Comparison of ENCODE assay signal across 26 mouse cellular contexts in the genomic region with DNA sequence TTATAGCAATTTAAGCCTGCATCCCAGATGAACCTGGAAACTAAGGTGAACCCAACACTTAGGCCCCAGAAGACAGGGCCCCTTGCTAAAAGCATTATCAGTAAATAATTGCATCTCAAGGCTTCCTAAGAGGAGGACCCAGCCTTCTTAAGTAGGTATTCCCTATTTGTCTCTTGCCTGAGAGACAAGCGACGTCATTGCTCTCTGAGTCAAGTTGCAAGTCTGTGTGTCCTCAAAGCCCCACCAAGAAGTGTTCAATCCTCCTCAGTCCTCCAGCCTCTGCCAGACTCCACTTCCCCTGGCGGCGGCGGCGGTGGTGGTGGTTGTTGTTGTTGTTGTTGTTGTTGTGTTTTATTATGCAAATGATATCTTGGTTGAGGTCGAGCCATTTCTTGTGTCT.
A peak's percentile ranks its signal among the peaks of the same experiment; 100 is the strongest.
DNase-seq lines count a peak whose midpoint lies in the region; ATAC-seq and TF ChIP-seq lines count a peak whose summit lies in the region.
"Had no signal": no experiment of that assay in that cellular context is flagged by ENCODE, and none has a peak within 500 bp of the region (broad histone marks: within the 10 kb centered on the region; RNA-seq: fewer than 3 reads in every experiment).

No protein-coding gene starts in this region.

- no peak overlapping the region for H3K27ac ChIP-seq in heart, embryonic 13.5 days (replicated peaks)
- 0 out of 2 replicates have a peak overlapping the region, but pooled peaks have one; percentile 4 for H3K27ac ChIP-seq in kidney, embryonic 15.5 days
- peak overlapping the region; percentile 89 for H3K27ac ChIP-seq in ES-E14 (ENCODE audit: insufficient read depth, low read depth, low read length, poor library complexity, severe bottlenecking)
- H3K27ac ChIP-seq in neural tube, embryonic 14.5 days (ENCODE audit: low read depth, low read length): peak overlapping the region; percentile 55
- H3K27ac ChIP-seq: embryonic facial prominence, embryonic 15.5 days; heart, embryonic 10.5 days; liver, embryonic 12.5 days had no signal

- no peak for ATAC-seq in heart, embryonic 13.5 days (ENCODE audit: extremely low read depth, insufficient number of reproducible peaks, low FRiP score, low TSS enrichment)
- no peak for ATAC-seq in kidney, embryonic 15.5 days (replicated peaks; ENCODE audit: low FRiP score)
- ATAC-seq in neural tube, embryonic 14.5 days (ENCODE audit: low read depth): no peak
- ATAC-seq: CD4-positive, CD25-positive, alpha-beta regulatory T cell, adult 4 months; inflammation-experienced regulatory T-cells, adult 6 months; liver, embryonic 12.5 days; liver, postnatal 0 days; midbrain, embryonic 16.5 days; Patski had no signal

- no peak for DNase-seq in heart, adult 9 months (ENCODE audit: low spot score in 2 of 2)
- DNase-seq in kidney, adult 11 months: no peak
- DNase-seq in ES-E14 (ENCODE audit: low read depth, low spot score): no peak
- DNase-seq in right cerebral cortex, adult 2 months (ENCODE audit: low spot score in 2 of 2): no peak
- DNase-seq in adrenal gland, adult (ENCODE audit: inconsistent age in 2 of 2, low spot score in 1 of 2): no peak
- DNase-seq: adrenal gland, adult 2 months; adrenal gland, postnatal 36 days; cerebellum, adult 2 months; heart, postnatal 36 days; kidney, adult 18-20 months; kidney, postnatal 36 days; layer of hippocampus, postnatal 36 days; liver, postnatal 0 days; lung, postnatal 36 days had no signal

- H3K9ac ChIP-seq in heart, embryonic 13.5 days: no peak overlapping the region
- H3K9ac ChIP-seq in kidney, embryonic 15.5 days: no peak overlapping the region
- H3K9ac ChIP-seq in ES-E14 (ENCODE audit: insufficient read depth, low read depth, low read length, poor library complexity, severe bottlenecking): peak overlapping the region; percentile 59
- no peak overlapping the region for H3K9ac ChIP-seq in neural tube, embryonic 14.5 days (replicated peaks; ENCODE audit: low read depth, low read length)
- H3K9ac ChIP-seq: embryonic facial prominence, embryonic 15.5 days; liver, embryonic 12.5 days; liver, postnatal 0 days had no signal

- WGBS in heart, embryonic 13.5 days: 64% methylated on average over 7 of the region's 7 CpGs
- WGBS in kidney, embryonic 15.5 days: 79% methylated on average over 7 of the region's 7 CpGs
- WGBS in neural tube, embryonic 14.5 days: 38% methylated on average over 7 of the region's 7 CpGs

- no peak overlapping the region for H3K4me3 ChIP-seq in heart, embryonic 13.5 days
- no peak overlapping the region for H3K4me3 ChIP-seq in kidney, embryonic 15.5 days (replicated peaks)
- H3K4me3 ChIP-seq in ES-E14 (ENCODE audit: insufficient read depth in 1 of 2, low read depth in 1 of 2, low read length in 2 of 2, poor library complexity in 1 of 2, severe bottlenecking in 1 of 2): peak overlapping the region; percentile 49 to 62
- no peak overlapping the region for H3K4me3 ChIP-seq in neural tube, embryonic 14.5 days (ENCODE audit: low read depth, low read length)
- H3K4me3 ChIP-seq: embryonic facial prominence, embryonic 15.5 days; heart, embryonic 10.5 days; liver, embryonic 12.5 days; myocyte had no signal

- H3K36me3 ChIP-seq in heart, embryonic 13.5 days: no peaks in the 10 kb centered on the region
- H3K36me3 ChIP-seq in kidney, embryonic 15.5 days: no peaks in the 10 kb centered on the region
- no peaks in the 10 kb centered on the region for H3K36me3 ChIP-seq in ES-E14 (ENCODE audit: control insufficient read depth, insufficient read depth, low read length, poor library complexity, severe bottlenecking)
- H3K36me3 ChIP-seq in neural tube, embryonic 14.5 days (ENCODE audit: control insufficient read depth, insufficient read depth, low read length): no peaks in the 10 kb centered on the region
- H3K36me3 ChIP-seq: embryonic facial prominence, embryonic 15.5 days; heart, embryonic 10.5 days; liver, embryonic 12.5 days had no signal

- peak overlapping the region; percentile 19; the same call in 1 of the 2 replicates for H3K4me2 ChIP-seq in heart, embryonic 13.5 days
- H3K4me2 ChIP-seq in kidney, embryonic 15.5 days: no peak overlapping the region
- no peak overlapping the region; the same call in 1 of the 2 replicates for H3K4me2 ChIP-seq in neural tube, embryonic 14.5 days (ENCODE audit: low read depth, low read length)
- H3K4me2 ChIP-seq: embryonic facial prominence, embryonic 15.5 days; liver, embryonic 12.5 days; midbrain, embryonic 11.5 days had no signal

- H3K9me3 ChIP-seq in heart, embryonic 13.5 days: no peaks in the 10 kb centered on the region
- H3K9me3 ChIP-seq in kidney, embryonic 15.5 days (replicated peaks): no peaks in the 10 kb centered on the region
- H3K9me3 ChIP-seq in ES-E14 (ENCODE audit: control insufficient read depth, insufficient read depth, low read depth, low read length): no peaks in the 10 kb centered on the region
- H3K9me3 ChIP-seq in neural tube, embryonic 14.5 days (ENCODE audit: control insufficient read depth, low read length): no peaks in the 10 kb centered on the region
- H3K9me3 ChIP-seq: embryonic facial prominence, embryonic 15.5 days; heart, embryonic 10.5 days; liver, embryonic 12.5 days had no signal

- no peaks in the 10 kb centered on the region; the same call in 1 of the 2 replicates for H3K27me3 ChIP-seq in heart, embryonic 13.5 days (replicated peaks)
- no peaks in the 10 kb centered on the region for H3K27me3 ChIP-seq in kidney, embryonic 15.5 days
- no peaks in the 10 kb centered on the region for H3K27me3 ChIP-seq in neural tube, embryonic 14.5 days (ENCODE audit: control insufficient read depth, insufficient read depth, low read length)
- H3K27me3 ChIP-seq: embryonic facial prominence, embryonic 15.5 days; Patski had no signal

- in situ Hi-C loops in ES-E14 (cut with MboI; ENCODE audit: low sequenced_read_pairs in 2 of 2, unreplicated experiment in 2 of 2): no loop called here

- H3K4me1 ChIP-seq in heart, embryonic 13.5 days: no peaks in the 10 kb centered on the region
- H3K4me1 ChIP-seq in kidney, embryonic 15.5 days: peaks cover 21% of the 10 kb centered on the region
- H3K4me1 ChIP-seq in ES-E14 (ENCODE audit: control insufficient read depth in 2 of 2, insufficient read depth in 2 of 2, low read length in 2 of 2, poor library complexity in 1 of 2): peaks cover 7 to 12% of the 10 kb centered on the region in 2 experiments; a peak in 3 of 4 replicates
- peaks cover 35% of the 10 kb centered on the region for H3K4me1 ChIP-seq in neural tube, embryonic 14.5 days (ENCODE audit: control insufficient read depth, insufficient read depth, low read length)
- H3K4me1 ChIP-seq: embryonic facial prominence, embryonic 15.5 days; liver, embryonic 12.5 days had no signal

TF ChIP-seq in ES-E14, 5 proteins besides CTCF, POLR2A, EP300 and RAD21:
- no peak for TF ChIP-seq CHD2 (IDR thresholded peaks at IDR 0.05; ENCODE audit: low read depth, low read length)
- no peak for TF ChIP-seq MAFK (IDR thresholded peaks at IDR 0.05; ENCODE audit: insufficient read depth, low read depth, low read length)
- no peak for TF ChIP-seq ZC3H11A (IDR thresholded peaks at IDR 0.05; ENCODE audit: borderline replicate concordance, low read depth, low read length)
- TF ChIP-seq ZNF384 (IDR thresholded peaks at IDR 0.05; ENCODE audit: low read depth, low read length): no peak
- TF ChIP-seq HCFC1 (IDR thresholded peaks at IDR 0.05; ENCODE audit: borderline replicate concordance, insufficient read depth, low read length): no peak
TF ChIP-seq in ES-E14: peak in this region for 0.

Comparison
In these comparisons a context has a peak if more than half of its experiments do, and no peak if none do; other contexts are left out.
1. H3K4me3 ChIP-seq: peak in ES-E14 (2 of 2); none in heart, embryonic 13.5 days (single experiment), kidney, embryonic 15.5 days (single experiment) and neural tube, embryonic 14.5 days (single experiment).